Mouse (Mus musculus): ENCODE measurements around the gene Krba1. TPM values are rescaled to one million over a fixed set of nuclear protein-coding genes. Genes with fewer than 3 reads are reported as not detected.

The Krba1 gene
- total and polyA plus RNA-seq, 3 experiments = 4.8 to 8.7 TPM; not detected in 1

DNA sequence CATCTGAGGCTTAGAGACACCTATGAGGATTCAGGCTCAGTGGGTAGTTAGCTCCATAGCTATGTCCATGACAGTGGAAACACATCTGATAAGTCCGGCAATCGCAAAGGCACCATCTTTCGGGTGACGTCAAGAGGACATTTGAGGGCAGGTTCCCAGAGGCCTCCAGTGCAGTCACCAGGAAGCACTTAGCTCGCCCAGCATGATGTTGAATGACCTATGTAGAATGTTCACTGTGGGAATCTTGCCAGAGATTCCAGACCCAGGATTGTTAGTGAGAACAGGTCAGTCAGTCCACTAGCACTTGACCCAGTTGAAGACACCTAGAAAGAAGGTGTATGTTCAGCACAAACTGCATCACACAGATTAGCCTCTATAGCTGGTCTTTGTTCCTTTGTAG lies 4.5 kb downstream of the Krba1 start:
- H3K9me3 ChIP-seq (replicated peaks; ENCODE audit: insufficient read depth, low read length) = no peaks in the 10 kb centered on the region
- peaks cover 4 to 11% of the 10 kb centered on the region in 2 experiments; a peak in 3 of 4 replicates for H3K4me1 ChIP-seq (ENCODE audit: control insufficient read depth in 1 of 2, insufficient read depth in 2 of 2, low read length in 2 of 2)
- no peaks in the 10 kb centered on the region; a peak in 2 of 4 replicates for H3K36me3 ChIP-seq (ENCODE audit: control insufficient read depth in 1 of 2, insufficient read depth in 2 of 2, low read length in 2 of 2)
- TF ChIP-seq NRF1 (IDR thresholded peaks at IDR 0.05; ENCODE audit: insufficient read depth, low read depth, low read length, poor library complexity, severe bottlenecking) (no peak), CHD1 (IDR thresholded peaks at IDR 0.05; ENCODE audit: low read depth, low read length) (no peak), POLR2A (IDR thresholded peaks at IDR 0.05; ENCODE audit: control insufficient read depth in 1 of 2, insufficient read depth in 1 of 2, low read depth in 1 of 2, low read length in 2 of 2, poor library complexity in 1 of 2) (no peak), GABPA (IDR thresholded peaks at IDR 0.05; ENCODE audit: low read depth, low read length) (no peak), NELFE (IDR thresholded peaks at IDR 0.05; ENCODE audit: low read depth, low read length) (no peak), TAL1 (IDR thresholded peaks at IDR 0.05; ENCODE audit: low read length) (no peak), ETS1 (IDR thresholded peaks at IDR 0.05; ENCODE audit: low read depth, low read length) (no peak), TCF12 (IDR thresholded peaks at IDR 0.05; ENCODE audit: low read depth, low read length) (no peak), USF2 (IDR thresholded peaks at IDR 0.05; ENCODE audit: borderline replicate concordance in 1 of 2, insufficient read depth in 1 of 2, low read depth in 1 of 2, low read length in 2 of 2) (no peak), TBP (IDR thresholded peaks at IDR 0.05; ENCODE audit: low read depth, low read length) (no peak), BHLHE40 (IDR thresholded peaks at IDR 0.05; ENCODE audit: borderline replicate concordance, low read depth, low read length) (no peak), RAD21 (IDR thresholded peaks at IDR 0.05; ENCODE audit: low read depth, low read length) (no peak), HCFC1 (IDR thresholded peaks at IDR 0.05; ENCODE audit: low read depth, low read length) (no peak), MXI1 (IDR thresholded peaks at IDR 0.05; ENCODE audit: low read depth, low read length) (no peak), E2F4 (IDR thresholded peaks at IDR 0.05; ENCODE audit: borderline replicate concordance, low read depth, low read length) (no peak), EP300 (IDR thresholded peaks at IDR 0.05; ENCODE audit: low read depth in 1 of 2, low read length in 2 of 2) (no peak), MEF2A (IDR thresholded peaks at IDR 0.05; ENCODE audit: extremely low read depth, insufficient replicate concordance, low read depth, low read length, poor library complexity, severe bottlenecking) (no peak), MYB (IDR thresholded peaks at IDR 0.05; ENCODE audit: low read depth, low read length) (no peak), ELF1 (IDR thresholded peaks at IDR 0.05; ENCODE audit: low read depth, low read length) (no peak), SIN3A (IDR thresholded peaks at IDR 0.05; ENCODE audit: low read length) (no peak)
- peaks cover 4% of the 10 kb centered on the region; the same call in 1 of the 2 replicates for H3K79me2 ChIP-seq (ENCODE audit: control insufficient read depth, insufficient read depth, low read length, poor library complexity)
- no peak overlapping the region for H3K4me3 ChIP-seq (ENCODE audit: control insufficient read depth in 1 of 2, insufficient read depth in 1 of 2, low read depth in 2 of 2, low read length in 2 of 2)
- no peak for DNase-seq (ENCODE audit: low read depth, low spot score)
- H3K27me3 ChIP-seq (ENCODE audit: control insufficient read depth in 1 of 2, insufficient read depth in 2 of 2, low read length in 2 of 2) = no peaks in the 10 kb centered on the region
- H3K27ac ChIP-seq (ENCODE audit: control insufficient read depth, low read depth, low read length) = no peak overlapping the region
- H3K9ac ChIP-seq (ENCODE audit: control insufficient read depth, low read depth, low read length, poor library complexity, severe bottlenecking) = no peak overlapping the region

DNA sequence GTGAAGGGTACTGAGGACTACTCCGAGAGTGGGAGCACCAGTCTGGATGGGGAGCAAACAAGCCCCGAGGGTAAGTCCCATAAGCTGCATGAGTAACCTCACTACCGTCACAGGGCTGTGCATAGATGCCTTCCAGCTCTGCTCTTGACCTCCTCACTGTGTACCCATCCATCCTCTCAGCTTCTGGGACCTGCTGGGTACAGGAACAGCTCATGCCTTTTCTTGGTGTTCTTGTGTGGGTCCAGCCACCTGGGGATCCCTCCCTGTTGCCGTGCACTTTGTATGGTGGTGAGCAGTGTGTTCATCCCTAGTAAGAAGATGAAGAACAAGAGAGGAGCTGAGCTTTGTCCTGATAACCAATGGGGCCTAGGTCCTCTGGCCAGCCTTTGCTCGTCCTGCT lies 8.7 kb downstream of the Krba1 start:
- Histone ChIP-seq H3K9ac (ENCODE audit: control insufficient read depth, low read depth, low read length, poor library complexity, severe bottlenecking) (no peak overlapping the region), H3K79me2 (ENCODE audit: control insufficient read depth, insufficient read depth, low read length, poor library complexity) (no peaks in the 10 kb centered on the region), H3K36me3 (ENCODE audit: control insufficient read depth in 1 of 2, insufficient read depth in 2 of 2, low read length in 2 of 2) (no peaks in the 10 kb centered on the region; a peak in 1 of 4 replicates), H3K27ac (ENCODE audit: control insufficient read depth, low read depth, low read length) (no peak overlapping the region), H3K4me1 (ENCODE audit: control insufficient read depth in 1 of 2, insufficient read depth in 2 of 2, low read length in 2 of 2) (peaks cover 1 to 2% of the 10 kb centered on the region in 2 experiments; a peak in 2 of 4 replicates), H3K9me3 (replicated peaks; ENCODE audit: insufficient read depth, low read length) (no peaks in the 10 kb centered on the region), H3K4me3 (ENCODE audit: control insufficient read depth in 1 of 2, insufficient read depth in 1 of 2, low read depth in 2 of 2, low read length in 2 of 2) (no peak overlapping the region), H3K27me3 (ENCODE audit: control insufficient read depth in 1 of 2, insufficient read depth in 2 of 2, low read length in 2 of 2) (no peaks in the 10 kb centered on the region)
- TF ChIP-seq RAD21 (IDR thresholded peaks at IDR 0.05; ENCODE audit: low read depth, low read length) (no peak), MAFK (IDR thresholded peaks at IDR 0.05; ENCODE audit: borderline replicate concordance, low read depth, low read length) (no peak), POLR2A (IDR thresholded peaks at IDR 0.05; ENCODE audit: control insufficient read depth in 1 of 2, insufficient read depth in 1 of 2, low read depth in 1 of 2, low read length in 2 of 2, poor library complexity in 1 of 2) (no peak), SMC3 (IDR thresholded peaks at IDR 0.05; ENCODE audit: low read depth, low read length) (no peak), E2F4 (IDR thresholded peaks at IDR 0.05; ENCODE audit: borderline replicate concordance, low read depth, low read length) (no peak), BHLHE40 (IDR thresholded peaks at IDR 0.05; ENCODE audit: borderline replicate concordance, low read depth, low read length) (no peak), POLR2AphosphoS5 (IDR thresholded peaks at IDR 0.05; ENCODE audit: borderline replicate concordance, low read depth, low read length) (no peak), MAX (IDR thresholded peaks at IDR 0.05; ENCODE audit: low read length) (no peak), USF1 (IDR thresholded peaks at IDR 0.05; ENCODE audit: low read depth, low read length) (no peak), CHD1 (IDR thresholded peaks at IDR 0.05; ENCODE audit: low read depth, low read length) (no peak), HCFC1 (IDR thresholded peaks at IDR 0.05; ENCODE audit: low read depth, low read length) (no peak), NRF1 (IDR thresholded peaks at IDR 0.05; ENCODE audit: insufficient read depth, low read depth, low read length, poor library complexity, severe bottlenecking) (no peak), ELF1 (IDR thresholded peaks at IDR 0.05; ENCODE audit: low read depth, low read length) (no peak), MYC (IDR thresholded peaks at IDR 0.05; ENCODE audit: low read depth, low read length) (no peak)
- DNase-seq (ENCODE audit: low read depth, low spot score) = no peak

Measured in MEL (cell line).